Mouse (Mus musculus) ovary, postnatal 14 days (tissue): Measurements from ENCODE around the gene AI464131.

Experiments used
- DNase-seq: peaks from one replicate; pipeline ENCODE4 v3.0.0; 2022; ENCODE audit warnings: low spot score

The AI464131 gene

DNA sequence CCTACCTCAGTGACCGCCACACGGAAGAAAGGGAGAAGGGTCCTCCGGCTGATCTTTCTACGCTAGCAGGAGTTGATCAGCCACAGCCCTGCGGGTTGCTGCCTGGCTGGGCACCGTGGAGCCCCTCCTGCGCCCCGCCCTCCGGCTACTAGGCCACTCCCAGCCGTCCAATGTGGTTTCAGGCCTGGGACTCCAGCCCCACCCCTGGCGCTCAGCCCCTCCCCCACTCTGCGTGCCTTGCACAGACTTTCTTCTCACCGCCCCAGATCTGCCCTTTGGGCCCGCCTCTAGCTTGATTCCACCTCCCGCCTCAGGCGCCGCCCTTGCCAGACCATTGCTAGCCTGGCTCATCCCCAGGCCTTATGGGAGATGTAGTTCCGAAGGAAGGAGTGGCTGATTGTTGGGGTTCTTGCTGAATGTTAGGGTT lies at the start of gene AI464131:
Gene AI464131 (minus strand): TSS at position 91 of the 427 bp plus-strand sequence.
- peak; percentile 95 for DNase-seq

DNA sequence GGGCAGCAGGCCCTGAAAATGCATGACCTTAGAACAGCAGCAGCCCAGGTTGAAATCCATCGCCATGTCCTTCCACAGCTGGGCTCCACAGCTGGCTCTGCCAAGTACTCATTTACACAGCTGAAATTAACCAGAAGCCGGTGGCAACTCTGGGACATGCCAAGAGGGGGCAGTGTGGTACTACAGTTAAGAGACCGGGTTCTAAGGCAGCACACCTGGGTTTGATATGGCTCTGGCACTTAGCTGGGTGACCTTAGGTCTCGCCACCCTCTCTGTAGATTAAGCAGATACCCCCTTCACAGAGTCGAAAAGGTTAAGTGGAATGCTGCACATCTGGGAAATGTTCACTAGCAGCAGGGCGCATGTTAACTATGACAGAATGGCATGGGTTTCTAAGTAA lies 49.7 kb upstream of the AI464131 start:
- peak; percentile 66 for DNase-seq

GRCm38 (mm10) chr4:41547086-41547485 lies 44.2 kb upstream of the AI464131 start:
- DNase-seq = no peak

DNA sequence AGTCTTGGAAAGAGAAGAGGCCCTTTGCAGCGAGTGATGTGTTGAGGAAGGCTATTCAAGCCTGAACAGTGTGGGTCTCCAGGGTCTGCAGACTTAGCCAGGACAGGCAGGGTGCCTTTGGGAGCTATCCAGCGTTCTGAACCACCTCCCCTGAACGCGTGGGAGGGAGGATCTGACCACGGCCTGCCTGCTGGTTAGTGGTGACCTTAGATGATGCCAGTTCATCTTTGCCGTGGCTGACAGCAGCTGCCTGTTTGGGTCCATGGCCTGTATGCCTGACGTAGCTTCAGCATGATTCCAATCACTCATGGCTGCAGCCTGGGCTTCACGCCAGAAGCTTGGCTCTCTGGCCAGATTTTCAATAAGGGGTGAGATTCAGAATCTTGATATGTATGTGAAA lies 43.1 kb upstream of the AI464131 start:
- peak; percentile 40 for DNase-seq

DNA sequence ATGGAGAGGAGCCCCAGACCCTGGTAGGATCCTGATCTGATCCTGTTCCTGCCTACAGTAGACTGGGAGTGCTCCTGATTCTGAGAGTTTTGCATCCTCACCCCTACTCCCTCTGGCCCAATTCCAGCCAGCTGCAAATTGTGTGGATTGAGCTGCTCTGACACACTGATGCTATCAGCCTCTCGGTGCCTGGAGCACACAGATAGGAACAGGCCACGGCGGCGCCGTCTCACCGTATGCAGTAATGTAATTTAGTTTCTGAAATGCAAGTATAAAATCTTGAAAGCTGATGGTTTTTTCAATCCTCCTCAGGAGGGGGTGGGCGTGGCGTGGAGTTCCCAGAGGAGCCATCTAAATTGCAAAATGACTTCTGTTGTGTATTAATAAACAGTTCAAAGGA lies 39.3 kb upstream of the AI464131 start:
- no peak for DNase-seq

DNA sequence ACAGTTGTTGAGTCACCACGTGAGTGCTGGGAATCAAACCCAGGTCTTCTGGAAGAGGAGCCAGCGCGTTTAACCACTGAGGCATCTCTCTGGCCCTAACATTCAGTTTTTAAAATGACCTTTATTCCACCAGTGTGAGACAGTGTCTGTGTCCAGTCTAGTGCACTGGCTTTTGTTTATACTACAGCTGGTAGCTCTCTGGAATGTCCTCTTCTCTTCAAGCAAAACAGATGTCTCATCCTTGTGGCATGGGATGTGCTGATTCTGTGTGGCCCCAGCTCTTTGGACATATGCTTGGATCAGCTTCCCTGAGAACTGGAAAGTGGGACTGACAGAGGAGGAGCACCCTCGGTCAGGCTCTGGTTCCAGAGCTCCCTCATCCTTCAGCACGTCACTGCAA lies 32.0 kb upstream of the AI464131 start:
- no peak for DNase-seq

GRCm38 (mm10) chr4:41532420-41532819 lies 29.5 kb upstream of the AI464131 start:
- DNase-seq = peak; percentile 27

GRCm38 (mm10) chr4:41527996-41528395 lies 25.1 kb upstream of the AI464131 start:
- DNase-seq = no peak

DNA sequence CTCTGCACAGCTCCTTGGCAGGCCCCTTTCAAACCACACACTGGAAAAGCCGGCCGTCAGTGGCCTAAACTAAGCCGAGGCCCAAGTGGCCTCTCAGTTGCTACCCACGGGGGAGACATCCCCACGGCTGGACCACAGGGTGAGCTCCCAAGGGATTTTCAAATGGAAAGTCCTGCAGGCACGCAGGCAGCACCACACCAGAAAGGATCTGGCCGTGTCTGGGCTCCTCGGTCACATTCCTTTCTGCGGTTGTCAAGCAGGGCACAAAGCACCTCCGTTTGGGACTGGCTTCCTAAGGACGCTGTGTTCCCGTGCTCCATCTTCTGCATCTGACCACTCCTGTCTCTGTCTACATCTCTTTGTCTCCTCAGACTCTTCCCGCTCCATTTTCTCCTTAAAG lies 24.2 kb upstream of the AI464131 start:
- DNase-seq = no peak

DNA sequence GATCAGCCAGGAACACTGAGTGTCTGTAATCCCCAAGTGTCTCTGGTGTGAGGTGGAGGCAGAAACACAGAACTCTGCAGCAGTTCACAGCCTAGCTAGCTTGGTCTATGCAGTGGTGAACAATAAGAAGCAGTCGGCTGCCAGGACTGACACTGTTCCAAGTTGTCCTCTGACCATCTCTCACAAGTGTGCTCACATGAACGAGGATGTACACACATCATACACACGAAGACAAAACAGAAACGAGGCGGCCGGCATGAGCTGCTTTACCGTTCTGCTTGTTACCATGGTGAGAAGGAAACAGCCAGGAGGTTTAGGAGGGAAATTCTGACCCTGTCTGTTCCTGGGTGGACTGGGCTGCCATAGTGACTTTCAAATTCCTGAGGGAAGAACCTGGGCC lies 23.7 kb upstream of the AI464131 start:
- DNase-seq = no peak

DNA sequence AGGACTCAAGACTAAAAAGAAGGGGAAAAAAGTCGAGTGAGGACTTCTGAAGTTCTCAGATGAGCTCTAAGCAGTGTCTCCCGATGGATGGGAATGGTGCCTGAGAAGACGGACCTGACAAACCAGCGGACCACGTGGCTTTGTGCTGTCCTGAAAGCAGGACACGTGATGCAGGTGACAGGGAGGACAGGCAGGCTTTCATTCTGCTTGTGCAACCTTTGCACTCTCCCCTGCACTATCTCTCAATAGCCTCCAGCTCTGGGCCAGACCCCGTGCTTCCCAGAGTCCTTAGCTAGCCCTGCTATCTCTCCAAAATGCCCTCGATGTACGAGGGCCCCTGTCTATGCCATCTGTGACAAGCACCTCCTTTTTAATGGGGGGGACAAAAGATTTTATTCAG lies 22.0 kb upstream of the AI464131 start:
- no peak for DNase-seq

GRCm38 (mm10) chr4:41523839-41524238 lies 21.0 kb upstream of the AI464131 start:
- no peak for DNase-seq

DNA sequence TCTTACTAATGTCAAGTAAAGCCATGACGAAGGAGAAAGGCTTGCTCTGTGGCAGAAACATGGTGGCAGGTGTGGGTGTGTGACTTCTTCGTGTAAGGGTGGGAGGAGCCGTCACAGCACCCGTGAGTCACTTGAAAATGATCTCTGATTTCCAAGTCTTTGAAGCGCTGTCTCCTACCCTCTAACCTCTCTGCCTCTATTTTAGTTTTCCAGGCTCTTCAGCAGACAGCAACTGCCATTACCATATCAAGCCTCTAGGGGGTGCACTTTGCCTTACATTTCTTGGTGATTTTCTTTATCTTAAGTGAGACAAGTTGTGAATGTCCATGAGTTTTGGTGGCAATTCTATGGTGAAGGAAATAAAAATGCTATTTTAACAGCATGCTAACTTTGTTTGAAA lies 19.9 kb upstream of the AI464131 start:
- peak; percentile 45 for DNase-seq

DNA sequence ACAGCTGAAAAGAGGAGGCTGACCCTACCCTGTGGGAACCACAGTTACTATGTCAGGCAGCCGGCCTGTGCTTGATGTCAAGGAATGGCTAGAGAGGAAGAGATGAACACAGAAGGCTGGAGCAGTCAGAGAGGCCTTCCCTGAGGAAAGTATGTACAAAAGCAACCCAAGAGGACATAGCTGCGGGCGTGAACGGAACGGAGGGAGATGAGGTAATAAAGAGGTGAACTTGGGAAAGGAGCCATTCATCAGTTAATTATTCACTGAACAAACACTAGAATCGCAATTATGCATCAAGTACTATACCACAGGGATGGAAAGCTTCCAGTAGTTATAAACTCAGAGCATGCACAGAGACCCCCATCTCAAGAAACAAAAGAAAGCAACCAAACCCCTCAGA lies 19.3 kb upstream of the AI464131 start:
- DNase-seq = no peak

- DNase-seq = no peak
These were observed 17.8 kb upstream of the AI464131 start for GRCm38 (mm10) chr4:41520641-41521040.

DNA sequence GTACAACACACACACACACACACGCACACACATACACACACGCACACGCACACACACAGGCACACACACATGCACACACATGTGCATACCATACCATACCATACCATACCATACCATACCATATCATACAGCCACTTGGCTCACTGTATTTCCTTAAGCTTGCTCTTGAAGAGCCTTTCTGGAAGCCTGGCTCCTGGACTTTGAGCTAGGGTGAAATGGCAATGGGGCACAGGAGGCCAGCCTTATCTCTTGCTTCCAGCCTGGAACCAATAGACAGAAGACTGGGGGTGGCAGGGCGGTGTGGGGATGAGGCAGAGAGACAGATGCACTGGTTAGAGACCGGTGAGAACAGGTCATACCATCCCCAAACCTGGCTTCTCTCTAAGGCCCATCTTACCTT lies 16.3 kb upstream of the AI464131 start:
- no peak for DNase-seq

DNA sequence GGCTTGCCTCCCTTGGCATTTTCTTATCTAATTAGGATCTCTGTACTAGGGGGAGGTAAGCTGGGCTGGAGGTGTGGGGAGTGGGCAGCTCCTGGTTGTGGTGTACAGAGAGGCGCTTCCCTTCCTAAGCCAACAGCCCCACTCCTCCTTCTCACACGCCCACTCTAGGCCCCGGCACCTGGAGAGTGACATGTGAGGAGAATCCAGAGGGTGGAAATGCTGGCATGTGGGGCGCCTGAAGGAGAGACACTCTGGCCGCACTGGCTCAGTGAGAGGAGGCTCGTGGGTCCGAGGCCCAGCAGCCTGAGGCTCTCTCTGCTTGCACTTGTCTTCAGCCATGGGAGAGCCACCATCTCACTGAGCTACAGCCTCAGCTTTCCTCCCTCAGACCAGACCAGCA lies 15.5 kb upstream of the AI464131 start:
- DNase-seq = no peak

GRCm38 (mm10) chr4:41517233-41517632 lies 14.4 kb upstream of the AI464131 start, which contains the start of gene 1110017D15Rik:
Gene 1110017D15Rik (minus strand): TSS chr4:41517333.
- DNase-seq = no peak

DNA sequence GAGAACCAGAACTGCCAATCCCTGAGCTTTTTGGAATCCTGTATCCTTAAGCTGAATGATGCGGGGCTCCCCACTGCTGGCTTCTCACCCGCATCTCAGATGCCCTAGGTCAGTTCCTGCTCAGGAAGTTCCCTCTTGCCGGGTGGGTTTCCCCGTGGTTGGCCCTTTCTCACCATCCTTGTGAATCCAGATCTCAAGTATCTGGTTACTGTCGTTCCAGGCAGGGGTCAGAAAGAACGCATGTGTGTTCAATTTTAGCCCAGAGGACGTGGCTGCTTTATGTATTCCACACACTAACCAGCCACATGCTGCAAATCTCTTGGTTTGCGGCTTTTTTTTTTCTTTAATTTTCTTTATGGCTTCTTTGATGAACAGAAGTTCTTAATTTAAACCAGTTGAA lies 10.8 kb upstream of the AI464131 start:
- no peak for DNase-seq

- no peak for DNase-seq
These were observed 10.4 kb upstream of the AI464131 start for GRCm38 (mm10) chr4:41513309-41513708.

GRCm38 (mm10) chr4:41507998-41508397 lies 5.1 kb upstream of the AI464131 start:
- no peak for DNase-seq

DNA sequence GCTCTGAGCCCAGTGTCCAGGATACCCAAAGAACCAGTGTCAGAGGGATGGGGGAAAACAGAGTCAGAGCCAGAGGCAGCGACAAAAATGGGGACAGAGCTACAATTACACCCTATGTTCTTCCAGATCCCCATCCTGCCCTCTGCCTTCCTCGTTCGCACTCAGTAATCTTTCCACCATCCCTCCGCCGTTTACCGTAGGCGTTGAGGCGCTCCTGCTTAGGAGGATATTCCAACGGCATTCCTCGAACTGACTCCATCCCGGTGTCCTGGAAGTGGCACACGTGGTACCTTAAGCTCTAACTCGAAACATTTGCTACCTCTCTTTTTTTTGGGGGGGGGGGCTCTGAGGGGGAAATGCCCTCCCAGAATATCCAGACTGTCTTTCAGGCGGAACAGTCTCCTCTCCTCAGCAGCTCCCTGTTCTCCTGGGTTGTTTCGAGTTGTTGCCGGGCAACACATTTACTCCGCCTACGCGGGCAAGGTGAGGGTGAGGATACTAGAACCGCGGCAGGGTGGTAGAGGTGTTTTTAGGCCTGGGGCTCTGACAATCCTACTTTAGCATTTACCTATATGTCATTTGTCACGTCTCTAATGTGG lies 4.5 kb upstream of the AI464131 start:
- DNase-seq = no peak

DNA sequence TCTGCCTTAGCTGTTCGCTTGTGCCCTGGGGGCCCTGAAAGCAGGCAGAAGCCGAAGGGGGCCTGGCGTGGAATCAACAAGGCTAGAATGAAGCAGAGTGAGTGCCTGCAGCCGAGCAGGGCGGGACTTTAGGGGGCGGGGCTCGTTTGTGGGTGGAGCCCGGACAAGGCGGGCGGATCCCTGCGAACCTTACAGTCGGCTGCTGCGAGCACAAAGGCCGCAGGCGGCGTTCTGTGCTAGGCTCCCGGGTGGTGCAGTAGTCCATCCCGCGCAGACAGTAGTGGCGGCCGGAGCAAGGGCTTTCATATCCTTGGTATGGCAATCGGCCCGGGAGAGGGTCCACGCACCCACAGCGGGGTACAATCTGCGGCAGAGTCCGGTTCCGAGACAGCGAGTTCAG lies 4.0 kb upstream of the AI464131 start:
- peak; percentile 75 for DNase-seq

DNA sequence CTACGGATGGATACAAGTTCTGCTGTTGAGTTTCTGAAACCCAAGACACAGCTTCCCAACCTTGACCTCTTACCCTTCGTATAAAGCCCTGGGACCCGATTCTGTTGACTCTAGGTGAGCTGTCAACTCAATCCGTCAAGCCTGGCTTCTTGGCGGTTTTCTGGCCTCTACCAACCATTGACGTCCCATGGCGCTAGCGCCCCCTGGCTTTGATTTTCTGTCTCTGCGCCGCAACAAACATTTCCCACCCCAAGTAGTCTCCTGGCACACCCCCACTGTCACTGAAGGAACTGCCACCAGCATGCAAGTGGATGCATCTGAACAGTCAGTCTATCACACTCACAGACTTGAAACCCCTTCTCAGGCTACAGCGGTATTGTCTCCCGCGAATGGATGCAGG lies 3.3 kb upstream of the AI464131 start:
- no peak for DNase-seq

GRCm38 (mm10) chr4:41505131-41505551 lies 2.3 kb upstream of the AI464131 start:
- no peak for DNase-seq
